Mouse (Mus musculus) E14TG2a.4 (cell line): Measurements from ENCODE around the gene Capns2.

Source experiments
- CTCF ChIP-seq: conservative IDR thresholded peaks from 2 replicates; pipeline ENCODE4 v1.5.1; 2014; ENCODE audit warnings: low read length
- NANOG ChIP-seq: IDR thresholded peaks from 2 replicates; pipeline ENCODE4 v1.6.1; 2014; ENCODE audit warnings: borderline replicate concordance, low read length, mixed read lengths
- POU5F1 ChIP-seq: IDR thresholded peaks from 2 replicates; pipeline ENCODE4 v1.6.1; 2014; ENCODE audit warnings: low read length, borderline replicate concordance

DNA sequence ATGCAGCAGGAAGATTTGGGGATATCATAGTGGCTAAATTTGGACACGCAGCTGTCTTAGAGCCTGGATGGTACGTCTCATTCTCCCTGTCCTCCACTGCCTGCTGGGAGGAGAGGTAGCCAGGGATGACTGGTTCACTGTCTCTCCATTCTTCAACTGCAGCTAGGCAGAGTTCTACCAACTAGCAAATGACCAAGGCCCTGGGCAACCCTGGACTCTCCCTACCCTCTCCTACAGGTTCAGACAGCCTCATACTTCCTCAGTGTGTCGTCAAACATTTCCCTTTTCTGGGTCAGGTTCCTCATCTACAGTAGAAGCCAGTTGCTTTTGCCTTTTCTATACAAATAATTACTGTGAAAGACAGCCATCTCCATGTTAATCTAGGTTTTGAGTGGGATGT is 46.5 kb upstream of the Capns2 start:
- no peak for TF ChIP-seq CTCF
- TF ChIP-seq POU5F1: no peak
- TF ChIP-seq NANOG: no peak
